Mouse (Mus musculus): ENCODE results near the gene Tmem255a.

Gene Tmem255a

GRCm38 (mm10) chrX:38166064-38166463, 86.2 kb downstream of the Tmem255a start:
- DNase-seq (ENCODE audit: low spot score in 2 of 2), result no peak

GRCm38 (mm10) chrX:38165315-38165714, 86.9 kb downstream of the Tmem255a start:
- no peak for DNase-seq (ENCODE audit: low spot score in 2 of 2)

GRCm38 (mm10) chrX:38159097-38159496, 93.1 kb downstream of the Tmem255a start:
- no peak for DNase-seq (ENCODE audit: low spot score in 2 of 2)

Measured in frontal cortex, postnatal 36 days (tissue).